Mouse (Mus musculus) mesoderm, embryonic 11.5 days (tissue): Measurements from ENCODE around the gene Slc16a1.
"Not testable (repeated sequence)": the region's sequence is repeated elsewhere in the genome, so short reads cannot be mapped to it uniquely, and the experiment has no call there.

ENCODE experiments used
- DNase-seq: peaks from one replicate; pipeline ENCODE4 v3.0.0-alpha.2; 2012; ENCODE audit warnings: low read depth, low spot score

The Slc16a1 gene

GRCm38 (mm10) chr3:104638932-104639748, 672 bp downstream of the Slc16a1 start:
- peak; percentile 73 for DNase-seq

DNA sequence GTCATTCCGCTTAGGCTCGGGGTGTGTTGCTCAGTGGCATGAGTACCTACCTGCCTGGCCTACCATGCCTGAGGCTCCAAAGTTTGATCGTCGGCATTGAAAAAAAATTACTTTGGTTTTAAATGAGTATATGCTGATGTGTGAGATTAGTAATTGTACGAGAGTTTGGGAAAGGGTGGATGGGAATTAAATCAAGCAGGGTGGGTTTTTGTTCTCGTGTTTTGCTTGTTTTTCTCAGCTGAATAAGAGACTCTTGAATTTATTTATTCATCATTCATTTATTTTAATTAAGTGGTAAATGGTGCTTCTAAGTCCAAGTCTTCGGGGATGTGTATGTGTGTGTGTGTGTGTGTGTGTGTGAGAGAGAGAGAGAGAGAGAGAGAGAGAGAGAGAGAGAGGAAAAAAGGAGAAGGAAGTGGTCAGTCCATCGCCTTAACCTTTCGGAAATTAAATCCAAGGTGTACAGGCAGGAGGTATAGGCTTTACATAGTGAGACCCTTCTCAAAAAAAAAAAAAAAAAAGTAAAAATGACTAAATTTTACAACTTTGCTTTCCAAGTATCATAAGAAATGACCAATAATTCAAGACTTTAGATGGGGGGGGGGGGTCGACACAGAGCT, 1.4 kb downstream of the Slc16a1 start:
- no peak for DNase-seq

DNA sequence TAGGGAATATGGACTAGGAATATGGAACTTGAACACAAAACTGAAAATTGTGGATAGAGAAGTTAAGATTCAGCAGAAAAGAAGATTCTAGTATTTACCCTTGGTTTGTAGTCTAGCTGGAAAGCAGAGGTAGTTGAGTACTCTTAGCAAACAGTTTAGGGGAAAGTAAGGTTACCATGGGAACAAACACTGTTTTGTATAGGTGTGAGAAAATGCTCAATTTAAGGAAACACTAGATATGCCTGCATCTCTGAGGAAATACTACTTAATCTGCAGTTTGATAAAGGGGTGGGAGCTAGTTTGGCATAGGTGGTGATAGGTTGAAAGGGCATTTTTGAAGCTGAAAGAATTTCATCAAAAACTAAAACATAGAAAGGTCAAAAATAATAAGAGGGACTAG, 2.4 kb downstream of the Slc16a1 start:
- no peak for DNase-seq

- no peak for DNase-seq
Observed at GRCm38 (mm10) chr3:104641313-104641712, 2.8 kb downstream of the Slc16a1 start.

GRCm38 (mm10) chr3:104643113-104643512, 4.6 kb downstream of the Slc16a1 start:
- DNase-seq: no peak

DNA sequence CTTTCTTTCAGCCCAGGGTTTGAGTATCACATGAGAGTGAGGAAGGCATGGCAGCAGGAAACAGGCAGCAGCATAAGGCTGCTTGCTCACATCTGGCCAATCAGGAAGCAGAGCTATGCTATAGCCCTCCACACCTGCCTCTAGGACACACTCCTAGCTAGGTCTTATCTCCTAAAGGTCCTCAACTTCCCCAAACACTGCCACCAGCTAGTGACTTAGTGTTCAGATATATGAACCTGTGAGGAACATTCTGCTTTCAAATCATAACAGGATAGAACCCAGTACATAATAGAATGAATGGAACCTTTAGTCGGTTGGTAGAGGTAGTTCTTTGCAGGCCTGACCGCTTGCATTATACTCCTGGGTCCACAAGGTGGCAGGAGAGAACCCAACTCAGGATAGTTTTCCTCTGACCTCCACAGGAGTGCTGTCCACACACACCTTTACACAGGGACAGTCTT, 5.4 kb downstream of the Slc16a1 start:
- DNase-seq: peak; percentile 62

DNA sequence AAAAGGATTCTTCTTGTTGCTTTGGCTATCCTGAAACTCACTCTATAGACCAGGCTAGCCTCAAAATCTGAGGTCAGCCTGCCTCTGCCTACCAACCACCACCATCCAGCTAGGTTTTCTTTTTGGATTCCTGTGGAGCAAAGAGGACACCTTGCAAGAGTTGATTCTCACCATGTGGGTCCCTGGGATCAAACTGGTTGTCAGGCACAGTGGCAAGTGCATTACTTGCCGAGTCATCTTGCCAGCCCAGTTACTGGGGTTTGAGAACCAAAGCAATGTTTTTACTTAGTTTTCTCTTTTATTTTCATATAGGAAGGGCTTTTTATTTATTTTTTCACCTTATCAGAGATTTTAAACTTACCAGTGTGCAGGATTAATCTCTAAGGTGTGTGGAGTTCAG, 5.9 kb downstream of the Slc16a1 start:
- no peak for DNase-seq

DNA sequence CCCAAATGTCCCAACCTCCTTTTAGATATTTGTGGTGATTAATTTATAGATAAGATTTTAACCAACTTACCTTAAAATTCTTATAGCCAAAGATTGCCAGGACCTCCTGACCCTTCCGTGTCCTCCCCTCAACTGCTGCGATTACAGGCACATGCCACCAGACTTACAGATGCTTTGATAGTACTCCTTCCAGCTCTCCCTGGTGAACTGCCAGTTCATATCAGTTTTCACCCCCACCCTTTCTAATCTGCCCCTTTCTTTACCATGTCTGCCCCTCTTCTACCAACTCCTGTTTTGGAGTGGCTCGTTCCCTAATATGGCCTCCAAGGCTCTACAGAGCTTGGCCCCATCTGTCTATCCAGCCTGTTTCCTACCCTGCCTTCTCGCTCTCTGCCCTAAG, 15.8 kb downstream of the Slc16a1 start:
- no peak for DNase-seq

DNA sequence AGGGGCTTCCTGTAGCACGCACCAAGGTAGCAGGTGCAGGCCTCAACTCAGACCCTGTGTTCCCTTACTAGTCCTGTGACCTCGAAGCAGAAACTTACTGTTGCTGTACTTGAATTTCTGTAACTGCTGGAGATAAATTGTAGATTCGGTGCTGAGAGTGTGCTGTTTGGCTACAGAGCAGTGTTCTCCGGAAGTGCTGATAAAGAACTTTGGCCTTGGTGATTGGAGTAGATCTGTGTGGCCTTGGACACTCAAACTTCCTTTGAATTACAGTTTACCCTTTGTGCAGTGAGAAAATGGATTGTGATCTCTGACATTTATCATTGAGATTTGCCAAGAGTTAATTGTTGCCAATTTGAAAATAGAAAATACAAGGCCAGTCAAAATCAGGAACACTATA, 16.5 kb downstream of the Slc16a1 start:
- no peak for DNase-seq

DNA sequence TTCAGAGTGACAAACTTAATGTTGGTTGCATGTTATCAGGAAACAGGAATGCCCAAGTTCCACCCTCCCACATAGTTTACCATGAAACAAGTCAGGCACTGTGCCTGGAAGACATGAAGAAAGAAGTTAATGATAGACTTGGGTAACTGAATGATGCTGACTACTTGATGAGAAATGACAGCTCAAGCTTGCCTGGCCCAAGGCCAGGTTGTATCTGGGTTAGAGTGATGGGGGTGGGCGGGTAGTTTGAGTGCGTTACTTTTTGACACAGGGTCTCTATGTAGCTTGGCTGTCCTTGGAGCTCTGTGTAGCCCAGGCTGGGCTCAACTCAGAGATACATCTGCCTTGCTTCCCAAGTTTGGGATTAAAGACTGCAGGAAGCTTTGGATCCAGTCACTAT, 20.2 kb downstream of the Slc16a1 start:
- no peak for DNase-seq

- DNase-seq: no peak
Observed at GRCm38 (mm10) chr3:104659758-104660157, 21.3 kb downstream of the Slc16a1 start.

- no peak for DNase-seq
Observed at GRCm38 (mm10) chr3:104660522-104660921, 22.1 kb downstream of the Slc16a1 start.

GRCm38 (mm10) chr3:104662007-104662406, 23.5 kb downstream of the Slc16a1 start:
- no peak for DNase-seq

- no peak for DNase-seq
Observed at GRCm38 (mm10) chr3:104662926-104663325, 24.5 kb downstream of the Slc16a1 start.

DNA sequence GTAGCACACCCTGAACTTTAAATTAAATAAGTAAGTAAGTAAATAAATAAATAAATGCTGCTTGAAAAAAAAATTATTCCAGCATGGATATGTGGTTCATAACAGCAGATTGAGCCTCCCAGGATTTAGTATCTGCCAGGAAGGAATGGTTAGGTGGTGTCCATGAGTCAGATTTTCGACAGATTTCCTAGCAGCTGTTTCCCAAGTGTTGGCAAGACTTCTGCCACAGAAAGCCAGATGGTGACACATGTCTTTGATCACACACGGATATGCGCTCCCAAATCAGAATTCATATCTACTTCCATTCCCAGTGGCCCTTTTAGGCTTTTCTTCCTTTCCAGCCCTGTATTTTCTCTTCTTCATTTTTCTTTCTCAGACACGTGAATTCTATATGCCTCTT, 28.5 kb downstream of the Slc16a1 start:
- no peak for DNase-seq

DNA sequence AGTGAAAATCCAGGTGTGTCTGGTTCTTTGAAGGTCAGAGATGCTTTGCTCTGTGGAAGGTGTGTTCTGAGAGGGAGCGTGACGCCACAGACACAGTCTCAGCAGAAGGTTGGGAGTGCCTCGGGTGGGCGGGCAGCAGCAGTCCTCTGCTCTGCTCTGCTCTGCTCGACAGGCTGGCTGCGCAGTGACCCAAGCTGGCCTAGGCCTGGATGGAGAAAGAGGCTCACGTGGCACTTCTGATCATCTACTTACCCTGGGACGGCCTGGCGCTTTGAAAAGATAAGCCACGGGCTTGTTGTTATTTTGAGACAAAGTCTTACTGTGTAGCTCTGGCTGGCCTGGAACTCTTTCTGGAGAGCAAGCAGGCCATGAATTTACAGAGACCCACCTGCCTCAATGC, 29.0 kb downstream of the Slc16a1 start:
- no peak for DNase-seq

DNA sequence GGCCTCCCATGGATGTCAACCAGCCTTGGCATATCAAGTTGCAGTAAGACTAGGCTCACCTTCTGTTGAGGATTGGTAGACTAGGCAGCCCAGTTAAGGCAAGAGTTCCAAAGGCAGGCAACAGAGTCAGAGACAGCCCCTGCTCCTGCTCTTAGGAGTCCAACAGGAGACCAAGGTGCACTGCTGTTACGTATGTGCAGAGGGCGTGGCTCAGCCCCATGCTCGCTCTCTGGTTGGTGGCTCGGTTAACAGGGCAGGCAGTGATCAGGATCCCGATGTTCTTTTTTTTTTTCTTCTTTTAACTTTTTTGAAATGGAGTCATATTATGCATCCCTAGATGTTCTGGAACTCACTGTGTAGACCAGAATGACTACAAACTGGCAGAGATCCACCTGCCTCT, 30.5 kb downstream of the Slc16a1 start:
- DNase-seq: no peak

- no peak for DNase-seq
Observed at GRCm38 (mm10) chr3:104669856-104670182, 31.4 kb downstream of the Slc16a1 start.

- DNase-seq: not testable (repeated sequence)
Observed at GRCm38 (mm10) chr3:104670183-104671020, 31.9 kb downstream of the Slc16a1 start.

- no peak for DNase-seq
Observed at GRCm38 (mm10) chr3:104671543-104671942, 33.1 kb downstream of the Slc16a1 start.

DNA sequence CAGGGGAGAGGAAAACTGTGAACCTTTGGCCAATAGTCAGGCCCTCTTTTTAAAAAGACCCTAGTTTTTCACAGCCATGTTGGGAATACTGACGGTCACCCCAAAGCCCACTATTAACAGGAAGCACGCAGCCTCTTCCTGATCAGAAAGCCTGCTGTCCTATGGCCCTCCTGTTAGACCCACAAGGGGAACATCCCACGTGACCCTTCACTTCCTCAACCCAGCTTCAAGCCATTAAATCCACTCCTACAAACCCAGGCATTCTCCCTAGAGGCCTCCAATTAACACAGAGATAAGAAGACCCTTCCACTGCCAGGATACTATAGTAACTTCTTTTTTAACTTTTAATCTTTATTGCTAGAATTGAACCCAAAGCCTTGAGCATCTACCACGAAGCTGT, 33.6 kb downstream of the Slc16a1 start:
- no peak for DNase-seq

- DNase-seq: no peak
Observed at GRCm38 (mm10) chr3:104673642-104674328, 35.3 kb downstream of the Slc16a1 start.
